Mouse (Mus musculus) limb, embryonic 14.5 days (tissue): ENCODE data around the gene Xdh. TPM values are rescaled to one million over a fixed set of nuclear protein-coding genes. Genes with fewer than 3 reads are reported as not detected.
A peak's percentile ranks its signal among the peaks of the same experiment; 100 is the strongest.

Experiments used
- ATAC-seq: fragments of 200-750 bp; cut with Nextera tagmentation; 2 replicates; pipeline ENCODE4 v1.8.0; 2017; ENCODE audit warnings: low read depth, moderate number of reproducible peaks, moderate TSS enrichment; ENCODE audit not compliant: low FRiP score
- DNase-seq: peaks from one replicate; pipeline ENCODE4 v3.0.0-alpha.2; 2015; ENCODE audit warnings: low spot score
- H3K27ac ChIP-seq: fragments of 300-500 bp; sonication (generic); replicated peaks from 2 replicates; pipeline ENCODE4 v1.5.1; 2014; ENCODE audit warnings: low read depth, mild to moderate bottlenecking, low read length, moderate library complexity, mixed read lengths
- H3K27me3 ChIP-seq: fragments of 300-500 bp; sonication (generic); 2 replicates; pipeline ENCODE4 v1.6.1; 2014; ENCODE audit warnings: low read length, mixed read lengths; ENCODE audit not compliant: control insufficient read depth, insufficient read depth
- H3K36me3 ChIP-seq: fragments of 300-500 bp; sonication (generic); 2 replicates; pipeline ENCODE4 v1.6.1; 2014; ENCODE audit warnings: mild to moderate bottlenecking, low read length, moderate library complexity, mixed read lengths; ENCODE audit not compliant: control insufficient read depth, insufficient read depth
- H3K4me1 ChIP-seq: fragments of 300-500 bp; sonication (generic); 2 replicates; pipeline ENCODE4 v1.6.1; 2014; ENCODE audit warnings: antibody characterized with exemption, low read length, mixed read lengths; ENCODE audit not compliant: control insufficient read depth, insufficient read depth
- H3K4me2 ChIP-seq: fragments of 300-500 bp; sonication (generic); replicated peaks from 2 replicates; pipeline ENCODE4 v1.6.1; 2014; ENCODE audit warnings: low read depth, mild to moderate bottlenecking, low read length, moderate library complexity; ENCODE audit not compliant: severe bottlenecking
- H3K4me3 ChIP-seq: fragments of 300-500 bp; sonication (generic); replicated peaks from 2 replicates; pipeline ENCODE4 v1.5.1; 2014; ENCODE audit warnings: low read length
- H3K9ac ChIP-seq: fragments of 300-500 bp; sonication (generic); 2 replicates; pipeline ENCODE4 v1.6.1; 2014; ENCODE audit warnings: mild to moderate bottlenecking, low read depth, low read length, moderate library complexity; ENCODE audit not compliant: severe bottlenecking
- H3K9me3 ChIP-seq: fragments of 300-500 bp; sonication (generic); 2 replicates; pipeline ENCODE4 v1.6.1; 2016; ENCODE audit warnings: low read length; ENCODE audit not compliant: control insufficient read depth
- POLR2A ChIP-seq: fragments of 200-500 bp; IDR thresholded peaks from 2 replicates; pipeline ENCODE4 v1.8.0; 2012; ENCODE audit warnings: inconsistent platforms, mild to moderate bottlenecking, moderate library complexity, borderline replicate concordance; ENCODE audit not compliant: insufficient read depth, insufficient read length; ENCODE audit errors: extremely low read depth
- WGBS: fragments of 180-500 bp; shearing (Covaris S2); extraction: QIAGEN DNeasy Blood & Tissue Kit; methylation state at CpG from one replicate; pipeline ENCODE4 v1.1.7; 2014; 5-methylcytosine and 5-hydroxymethylcytosine counted together
- polyA plus RNA-seq, 2 experiments: library from polyadenylated mRNA; depleted of rRNA in 1 of 2; stranded (reverse) in 1 of 2; unstranded in 1 of 2; fragments of >200 nt; fragmentation: Nextera tagmentation in 1 of 2; extraction: Ambion mirVana in 1 of 2; gene quantifications; 2 replicates each; pipeline versions ENCODE4 v1.2.1 to v1.2.3; 2012 to 2014

Xdh gene
- polyA plus RNA-seq, 2 experiments = 0.72 to 1.1 TPM

GRCm38 (mm10) chr17:73883332-73883731, 66.7 kb downstream of the Xdh start:
- no peak overlapping the region for H3K27ac ChIP-seq
- no peak for TF ChIP-seq POLR2A
- no peak overlapping the region for H3K4me2 ChIP-seq
- no peaks in the 10 kb centered on the region for H3K4me1 ChIP-seq
- ATAC-seq (no peak), DNase-seq (no peak)
- WGBS = 58% methylated on average over 12 of the region's 12 CpGs
- H3K9ac ChIP-seq = no peak overlapping the region
- H3K27me3 ChIP-seq = no peaks in the 10 kb centered on the region
- no peaks in the 10 kb centered on the region for H3K36me3 ChIP-seq
- H3K4me3 ChIP-seq = no peak overlapping the region
- no peaks in the 10 kb centered on the region for H3K9me3 ChIP-seq

DNA sequence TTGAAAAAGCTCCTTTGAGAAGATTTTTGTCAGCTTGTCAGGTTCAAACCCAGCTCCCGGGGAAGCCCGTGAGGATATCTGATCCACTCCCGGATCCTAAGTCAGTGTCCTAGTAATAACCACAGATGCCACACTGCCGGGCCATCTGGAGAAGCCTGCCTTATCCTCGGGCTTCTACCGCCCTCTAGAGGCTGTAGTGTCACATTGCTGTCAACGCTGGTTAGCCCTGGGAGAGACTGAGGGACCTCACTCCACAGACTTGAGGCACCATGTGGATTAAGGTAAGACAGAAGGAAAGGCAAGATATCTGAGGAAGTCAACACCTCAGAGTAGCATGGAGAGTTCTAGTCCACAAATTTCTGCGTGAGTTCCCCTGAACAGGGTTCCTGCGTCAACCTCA, 67.8 kb downstream of the Xdh start:
- no peak for TF ChIP-seq POLR2A
- peak; percentile 79 for ATAC-seq
- no peaks in the 10 kb centered on the region for H3K4me1 ChIP-seq
- H3K4me2 ChIP-seq = no peak overlapping the region
- no peak overlapping the region for H3K27ac ChIP-seq
- no peak overlapping the region for H3K4me3 ChIP-seq
- H3K27me3 ChIP-seq = no peaks in the 10 kb centered on the region
- H3K9ac ChIP-seq = no peak overlapping the region
- H3K9me3 ChIP-seq = no peaks in the 10 kb centered on the region
- WGBS = 12% methylated on average over 9 of the region's 9 CpGs
- peak; percentile 84 for DNase-seq
- H3K36me3 ChIP-seq = no peaks in the 10 kb centered on the region

DNA sequence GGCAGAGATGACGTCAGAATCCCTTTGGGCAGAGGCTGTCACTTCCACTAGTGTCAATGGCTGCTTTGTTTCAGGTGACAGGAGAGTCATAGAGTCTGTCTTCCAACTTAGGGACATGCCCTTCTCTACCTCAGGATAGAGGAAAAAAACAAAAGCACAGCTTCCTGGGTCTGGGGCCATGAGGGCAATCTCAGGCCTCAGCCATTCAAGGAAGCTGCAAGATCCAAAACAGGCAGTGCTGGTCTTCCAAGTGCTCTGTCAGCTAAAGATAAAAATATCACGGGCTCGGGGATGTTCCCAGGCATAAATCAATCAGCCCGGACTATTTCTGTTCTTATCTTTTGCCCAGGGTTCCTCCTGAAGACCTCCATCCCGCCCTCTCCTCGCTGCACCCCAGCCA, 68.7 kb downstream of the Xdh start:
- no peaks in the 10 kb centered on the region for H3K4me1 ChIP-seq
- no peak overlapping the region for H3K4me2 ChIP-seq
- no peak overlapping the region for H3K27ac ChIP-seq
- DNase-seq (no peak), ATAC-seq (no peak)
- no peaks in the 10 kb centered on the region for H3K36me3 ChIP-seq
- no peak overlapping the region for H3K4me3 ChIP-seq
- H3K9ac ChIP-seq = no peak overlapping the region
- TF ChIP-seq POLR2A = no peak
- 66% methylated on average over 6 of the region's 6 CpGs for WGBS
- no peaks in the 10 kb centered on the region for H3K9me3 ChIP-seq
- no peaks in the 10 kb centered on the region for H3K27me3 ChIP-seq

DNA sequence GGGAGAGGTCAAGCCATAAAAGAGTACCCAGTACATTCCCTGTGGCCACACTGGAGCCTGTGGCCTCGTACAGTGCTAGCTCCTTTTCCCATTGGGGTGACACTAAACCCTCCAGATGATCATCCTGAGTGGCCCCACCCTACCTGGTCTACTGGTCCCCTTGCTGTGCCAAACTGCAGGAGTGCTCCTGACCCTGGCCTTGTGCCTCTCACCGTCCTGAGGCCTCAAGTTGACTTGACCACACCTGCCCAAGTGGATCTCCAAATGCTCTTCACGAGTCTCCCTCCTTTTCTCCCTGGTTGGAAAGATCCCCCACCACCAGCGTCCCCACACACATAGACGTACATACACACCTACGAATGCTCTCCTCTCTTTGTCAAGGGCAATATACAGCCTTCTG, 69.7 kb downstream of the Xdh start:
- H3K4me3 ChIP-seq = no peak overlapping the region
- no peaks in the 10 kb centered on the region for H3K36me3 ChIP-seq
- no peaks in the 10 kb centered on the region for H3K9me3 ChIP-seq
- H3K4me2 ChIP-seq = no peak overlapping the region
- H3K4me1 ChIP-seq = no peaks in the 10 kb centered on the region
- DNase-seq (no peak), ATAC-seq (no peak)
- no peaks in the 10 kb centered on the region for H3K27me3 ChIP-seq
- TF ChIP-seq POLR2A = no peak
- no peak overlapping the region for H3K9ac ChIP-seq
- H3K27ac ChIP-seq = no peak overlapping the region
- 86% methylated on average over 6 of the region's 6 CpGs for WGBS

- no peak for ATAC-seq
- Histone ChIP-seq H3K4me2 (no peak overlapping the region), H3K27me3 (no peaks in the 10 kb centered on the region), H3K4me1 (no peaks in the 10 kb centered on the region), H3K36me3 (no peaks in the 10 kb centered on the region), H3K4me3 (no peak overlapping the region), H3K9me3 (no peaks in the 10 kb centered on the region), H3K9ac (no peak overlapping the region), H3K27ac (no peak overlapping the region)
- DNase-seq = no peak
- TF ChIP-seq POLR2A = no peak
- 87% methylated on average over 10 of the region's 10 CpGs for WGBS
Measured at GRCm38 (mm10) chr17:73879262-73879916, 70.6 kb downstream of the Xdh start.

- H3K27me3 ChIP-seq = no peaks in the 10 kb centered on the region
- no peak overlapping the region for H3K4me3 ChIP-seq
- DNase-seq (no peak), ATAC-seq (no peak)
- 90% methylated on average over 7 of the region's 7 CpGs for WGBS
- H3K36me3 ChIP-seq = no peaks in the 10 kb centered on the region
- H3K4me1 ChIP-seq = no peaks in the 10 kb centered on the region
- no peak overlapping the region for H3K4me2 ChIP-seq
- H3K9ac ChIP-seq = no peak overlapping the region
- no peaks in the 10 kb centered on the region for H3K9me3 ChIP-seq
- TF ChIP-seq POLR2A = no peak
- H3K27ac ChIP-seq = no peak overlapping the region
Measured at GRCm38 (mm10) chr17:73875674-73876073, 74.3 kb downstream of the Xdh start.
